Mouse (Mus musculus) adrenal gland, adult 8-10 months (tissue): ENCODE measurements around the gene Olfr1309. TPM values are rescaled to one million over a fixed set of nuclear protein-coding genes. Genes with fewer than 3 reads are reported as not detected.
"Not testable (repeated sequence)": the region's sequence is repeated elsewhere in the genome, so short reads cannot be mapped to it uniquely, and the experiment has no call there.

Experiments used
- DNase-seq: peaks from one replicate; pipeline ENCODE4 v3.0.0; 2022
- total RNA-seq, 4 experiments: library from RNA; stranded (reverse); gene quantifications; 2 replicates each; pipeline ENCODE4 v1.2.4; 2022

Olfr1309 gene
- total RNA-seq: not detected

DNA sequence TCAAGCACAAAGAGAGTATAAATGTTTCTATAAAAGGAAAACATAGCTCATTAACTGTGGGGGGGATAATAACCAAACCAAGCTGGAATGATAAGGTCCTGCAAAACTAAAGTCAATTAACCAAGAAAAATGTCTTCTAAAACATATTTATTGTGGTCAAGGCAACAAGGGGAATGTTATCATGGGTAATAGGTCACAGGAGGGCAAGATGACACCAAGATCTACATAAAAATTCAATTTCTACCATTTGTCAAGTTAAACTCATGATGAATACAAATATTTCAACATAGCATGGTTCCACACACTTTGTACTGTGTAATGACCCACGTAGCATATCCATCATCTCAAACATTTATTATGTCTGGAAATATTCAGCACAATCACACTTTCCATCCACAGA is at the start of gene Olfr1309:
Gene Olfr1309, minus strand, starts transcription at position 101 of the 400 bp plus-strand sequence.
- DNase-seq: no peak

DNA sequence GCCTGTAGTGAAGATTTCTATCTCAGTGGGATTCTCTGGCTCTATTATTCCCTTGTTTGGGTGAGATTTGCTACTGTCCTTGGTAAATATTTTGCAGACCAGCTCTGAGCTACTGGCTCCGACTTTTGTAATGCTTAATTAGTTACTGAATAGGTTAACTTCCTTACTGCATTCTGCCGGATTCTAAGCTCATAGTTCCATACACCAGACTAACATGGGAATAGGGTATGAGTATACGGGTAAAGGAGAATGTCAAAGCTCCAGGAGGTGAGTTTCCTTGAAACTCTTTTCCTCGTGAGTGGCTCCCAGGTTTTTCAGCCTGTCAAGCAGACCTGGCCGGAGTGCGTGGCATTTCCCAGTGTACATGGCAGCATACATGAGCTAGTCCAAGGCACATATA is 36.9 kb upstream of the Olfr1309 start:
- not testable (repeated sequence) for DNase-seq

DNA sequence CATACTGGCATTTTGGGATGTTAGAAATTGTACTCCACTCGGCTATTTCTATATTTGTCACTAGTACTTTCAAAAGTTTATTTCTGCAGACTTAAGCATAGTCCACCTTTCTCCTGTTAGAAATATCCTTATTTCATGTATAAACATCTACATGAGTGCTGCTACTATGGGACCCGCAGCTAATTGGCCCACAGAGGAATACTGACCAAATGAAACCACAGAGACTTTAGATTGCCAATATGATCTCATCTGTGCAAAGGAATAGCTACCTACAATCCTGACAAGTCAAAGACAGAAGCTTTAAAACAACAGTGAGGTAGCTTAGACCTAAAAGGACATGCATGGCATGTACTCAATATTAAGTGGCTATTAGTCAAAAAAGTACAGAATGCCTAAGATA is 34.2 kb upstream of the Olfr1309 start, which contains the start of gene Olfr1311:
Gene Olfr1311, minus strand, starts transcription at position 101 of the 400 bp plus-strand sequence.
- DNase-seq: no peak

DNA sequence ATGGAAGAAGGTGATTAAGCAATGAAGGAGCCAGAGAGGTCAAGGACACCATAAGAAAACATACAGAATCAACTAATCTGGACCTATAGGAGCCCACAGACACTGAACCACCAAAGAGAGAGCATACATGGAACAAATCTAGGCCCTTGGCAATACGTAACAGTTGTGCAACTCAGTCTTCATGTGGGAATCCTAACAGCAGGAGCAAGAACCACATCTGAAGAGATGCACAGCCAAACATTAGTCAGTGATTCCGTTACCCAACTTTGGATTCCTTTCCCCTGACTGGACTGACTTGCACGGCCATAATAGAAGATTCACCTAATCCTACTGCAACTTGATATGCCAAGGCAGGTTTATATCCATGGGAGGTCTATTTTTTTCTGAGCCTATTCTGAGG is 24.8 kb upstream of the Olfr1309 start:
- no peak for DNase-seq

DNA sequence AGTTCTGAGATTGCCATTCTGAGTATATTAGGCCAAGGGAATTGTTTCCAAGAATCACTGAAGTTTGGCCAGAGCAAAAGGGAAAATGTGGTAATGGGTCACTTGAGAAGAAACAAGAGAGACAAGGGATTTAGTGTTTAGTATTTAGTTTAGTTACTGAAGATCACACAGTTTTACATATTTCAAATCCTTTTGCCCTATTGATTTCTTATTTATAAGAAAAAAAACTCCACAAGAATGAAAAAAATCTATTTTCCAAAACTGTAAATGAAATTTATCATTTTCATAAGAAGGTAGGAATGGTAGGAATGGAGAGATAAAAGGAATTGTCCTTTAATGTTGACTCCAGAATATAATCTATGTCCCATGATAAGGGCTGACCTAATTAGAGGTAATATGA is 22.5 kb upstream of the Olfr1309 start, which contains the start of gene Olfr1310:
Gene Olfr1310, minus strand, starts transcription at position 101 of the 400 bp plus-strand sequence.
- no peak for DNase-seq

DNA sequence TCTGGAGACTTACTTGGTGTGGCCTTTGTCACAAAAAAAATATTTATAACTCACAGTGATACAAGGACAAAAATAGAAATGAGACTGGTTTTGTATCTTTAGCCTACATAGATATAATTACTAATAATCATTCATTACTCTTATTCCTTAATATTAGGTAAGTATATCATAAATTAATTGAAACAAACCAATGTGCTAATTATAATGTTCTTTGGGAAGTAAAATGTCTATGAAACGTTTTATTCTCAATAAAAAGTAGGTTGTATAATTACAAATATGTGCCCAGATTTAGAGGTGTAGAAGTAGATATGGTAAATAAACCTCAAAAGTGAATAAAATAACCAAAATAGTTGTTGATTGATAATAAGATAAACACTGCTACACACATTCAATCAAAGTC is 25.2 kb downstream of the Olfr1309 start, which contains the start of gene Olfr1308:
Gene Olfr1308, minus strand, starts transcription at position 101 of the 400 bp plus-strand sequence.
- DNase-seq: no peak

DNA sequence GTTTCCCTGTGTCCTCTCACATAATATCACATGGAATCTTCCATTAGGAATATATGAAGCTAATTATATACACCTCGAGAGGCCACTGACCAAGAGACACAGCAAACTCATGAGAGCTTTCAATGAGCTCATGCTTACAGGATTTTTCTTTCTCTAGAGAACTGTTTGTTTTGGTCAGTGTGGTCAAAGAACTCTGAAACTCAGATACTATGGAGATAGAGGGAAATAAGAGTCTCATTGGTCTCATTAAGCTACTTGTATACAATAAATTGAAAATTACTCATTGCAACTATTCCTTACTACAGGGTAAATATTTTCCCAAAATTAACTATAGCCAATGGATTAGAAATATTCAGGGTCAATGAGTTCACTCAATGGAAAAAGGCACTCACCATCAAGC is 40.7 kb downstream of the Olfr1309 start, which contains the start of gene Olfr1307:
Gene Olfr1307, minus strand, starts transcription at position 101 of the 400 bp plus-strand sequence.
- DNase-seq: no peak

Other genes with a start within 250 kb of the Olfr1309 start
- not detected for gene Olfr1301, start 239.3 kb downstream of the Olfr1309 start, total RNA-seq
- gene Olfr1302, start 212.9 kb downstream of the Olfr1309 start, total RNA-seq: not detected
- not detected for gene Olfr1303, start 169.9 kb downstream of the Olfr1309 start, total RNA-seq
- not detected for gene Olfr1305, start 113.1 kb downstream of the Olfr1309 start, total RNA-seq
- not detected for gene Olfr1306, start 74.0 kb downstream of the Olfr1309 start, total RNA-seq
- not detected for gene Olfr1307, start 40.8 kb downstream of the Olfr1309 start, total RNA-seq
- not detected for gene Olfr1308, start 25.3 kb downstream of the Olfr1309 start, total RNA-seq
- gene Olfr1310, start 22.4 kb upstream of the Olfr1309 start, total RNA-seq: not detected
- gene Olfr1311, start 34.1 kb upstream of the Olfr1309 start, total RNA-seq: not detected
- not detected for gene Olfr1312, start 60.0 kb upstream of the Olfr1309 start, total RNA-seq
- gene Olfr1313, start 87.6 kb upstream of the Olfr1309 start, total RNA-seq: not detected
- gene Olfr1314, start 106.5 kb upstream of the Olfr1309 start, total RNA-seq: not detected
- not detected for gene Olfr1315-ps1, start 125.2 kb upstream of the Olfr1309 start, total RNA-seq
- gene Olfr1316, start 144.7 kb upstream of the Olfr1309 start, total RNA-seq: not detected
- gene Olfr1317, start 150.0 kb upstream of the Olfr1309 start, total RNA-seq: not detected
- gene Olfr1318, start 163.9 kb upstream of the Olfr1309 start, total RNA-seq: not detected
- 10 to 100 TPM in 1 of 4 experiments, 1 to 10 TPM in 3; 5.1 to 10.7 (median 7.1) TPM for gene Lpcat4, start 249.2 kb upstream of the Olfr1309 start, total RNA-seq